Mouse (Mus musculus) Muller cell, postnatal 12 days (primary cell): ENCODE results near the gene Pxk.

Experiments used
- DNase-seq: peaks from one replicate; pipeline ENCODE4 v3.0.0-alpha.2; 2015; ENCODE audit errors: inconsistent ontology term

Pxk gene

GRCm38 (mm10) chr14:8097978-8098686, at the start of gene Pxk:
TSS of gene Pxk (plus strand) at chr14:8098211.
- peak; percentile 86 for DNase-seq

- no peak for DNase-seq
Measured at GRCm38 (mm10) chr14:8049334-8049733, 48.7 kb upstream of the Pxk start.

- no peak for DNase-seq
Measured at GRCm38 (mm10) chr14:8051869-8052268, 46.1 kb upstream of the Pxk start.

- no peak for DNase-seq
Measured at GRCm38 (mm10) chr14:8052661-8053060, 45.4 kb upstream of the Pxk start.

- no peak for DNase-seq
Measured at GRCm38 (mm10) chr14:8054310-8055102, 43.5 kb upstream of the Pxk start.

- DNase-seq = no peak
Measured at GRCm38 (mm10) chr14:8056076-8056475, 41.9 kb upstream of the Pxk start.

GRCm38 (mm10) chr14:8059938-8060337, 38.1 kb upstream of the Pxk start:
- no peak for DNase-seq

GRCm38 (mm10) chr14:8062076-8062475, 35.9 kb upstream of the Pxk start:
- no peak for DNase-seq

- peak; percentile 45 for DNase-seq
Measured at GRCm38 (mm10) chr14:8062537-8063301, 35.3 kb upstream of the Pxk start.

- DNase-seq = no peak
Measured at GRCm38 (mm10) chr14:8063835-8064785, 33.9 kb upstream of the Pxk start.

- DNase-seq = peak; percentile 94
Measured at GRCm38 (mm10) chr14:8080165-8080679, 17.8 kb upstream of the Pxk start, which contains the start of gene Rpp14. TSS of gene Rpp14 (plus strand) at chr14:8080367.

GRCm38 (mm10) chr14:8080718-8081117, 17.3 kb upstream of the Pxk start:
- no peak for DNase-seq

GRCm38 (mm10) chr14:8082949-8083348, 15.1 kb upstream of the Pxk start:
- DNase-seq = no peak

GRCm38 (mm10) chr14:8089016-8089415, 9.0 kb upstream of the Pxk start:
- peak; percentile 29 for DNase-seq

GRCm38 (mm10) chr14:8092573-8092972, 5.4 kb upstream of the Pxk start:
- peak; percentile 25 for DNase-seq

GRCm38 (mm10) chr14:8093427-8093826, 4.6 kb upstream of the Pxk start:
- DNase-seq = peak; percentile 64

- DNase-seq = no peak
Measured at GRCm38 (mm10) chr14:8094931-8095561, 3.0 kb upstream of the Pxk start.

- DNase-seq = no peak
Measured at GRCm38 (mm10) chr14:8095562-8095950, 2.5 kb upstream of the Pxk start.

- peak; percentile 83 for DNase-seq
Measured at GRCm38 (mm10) chr14:8098687-8098995, 630 bp downstream of the Pxk start.

- peak; percentile 90 for DNase-seq
Measured at GRCm38 (mm10) chr14:8099561-8100021, 1.6 kb downstream of the Pxk start.
